Mouse (Mus musculus): Measurements from ENCODE around the gene Apol10a.
"Not testable (repeated sequence)": the region's sequence is repeated elsewhere in the genome, so short reads cannot be mapped to it uniquely, and the experiment has no call there.

Apol10a gene

GRCm38 (mm10) chr15:77476693-77477092 lies at the start of gene Apol10a:
Gene Apol10a (plus strand): TSS chr15:77477047.
- not testable (repeated sequence) for DNase-seq (ENCODE audit: low spot score)

DNA sequence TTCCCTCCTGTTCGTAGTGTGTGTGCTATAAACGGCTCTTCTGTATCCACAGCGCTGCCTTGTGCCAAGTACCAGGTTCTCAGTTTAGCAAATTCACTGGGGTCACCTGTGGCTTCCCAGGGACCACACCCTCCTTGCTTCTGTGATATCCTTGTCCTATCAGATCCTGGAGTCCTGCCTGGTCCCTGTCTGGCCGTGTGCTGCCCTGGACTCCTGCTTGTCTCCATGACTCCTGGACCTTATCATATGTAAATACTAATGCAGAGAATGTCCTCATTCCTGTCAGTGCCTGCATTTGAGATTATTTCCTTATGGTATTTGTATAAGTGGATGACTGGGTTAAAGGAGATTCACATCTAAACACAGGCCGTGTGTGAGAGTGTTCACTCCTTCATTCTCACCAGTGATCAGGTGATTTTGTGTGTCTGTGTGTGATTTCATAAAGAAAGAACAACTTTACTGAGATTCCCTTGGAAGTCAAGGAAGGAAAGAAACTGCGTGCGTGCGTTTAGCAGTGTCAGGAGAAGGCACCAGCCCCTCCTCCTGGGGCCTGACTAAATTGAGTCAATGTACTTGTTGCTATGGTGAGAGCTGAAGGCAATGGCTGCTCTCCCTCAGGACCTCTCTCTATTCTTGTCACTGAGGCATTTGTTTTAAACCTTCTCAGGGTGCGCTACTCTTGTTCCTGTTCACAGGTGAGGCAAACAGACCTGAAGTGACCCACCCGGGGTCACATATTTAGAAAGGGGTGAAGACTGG lies 48.0 kb upstream of the Apol10a start:
- not testable (repeated sequence) for DNase-seq (ENCODE audit: low spot score)

DNA sequence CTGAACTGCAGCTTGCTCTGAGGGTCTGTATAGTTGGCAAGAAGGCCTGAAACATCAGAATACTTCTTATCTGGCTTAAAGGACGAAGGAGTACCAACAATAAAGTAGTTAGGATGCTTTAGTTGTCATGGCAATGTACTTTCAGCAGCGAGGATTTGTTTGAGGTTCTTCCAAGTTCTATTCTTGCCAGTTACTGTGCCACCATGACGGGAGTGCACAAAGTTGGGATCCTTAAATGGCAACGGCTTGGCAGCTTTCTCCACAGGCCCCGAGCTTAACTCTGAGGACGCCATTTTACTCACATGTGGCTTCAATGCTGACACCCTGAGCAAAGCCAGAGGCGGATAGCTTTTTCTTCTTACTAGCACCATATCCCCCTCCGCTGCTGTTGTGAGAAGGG lies 32.1 kb upstream of the Apol10a start:
- DNase-seq (ENCODE audit: low spot score), result peak; percentile 7

GRCm38 (mm10) chr15:77445668-77446067 lies 31.2 kb upstream of the Apol10a start:
- DNase-seq (ENCODE audit: low spot score), result not testable (repeated sequence)

- DNase-seq (ENCODE audit: low spot score), result not testable (repeated sequence)
These were observed 29.5 kb upstream of the Apol10a start, which contains the start of gene Apol7b for GRCm38 (mm10) chr15:77447392-77447791. Gene Apol7b (minus strand): TSS chr15:77447492.

GRCm38 (mm10) chr15:77449927-77450326 lies 26.9 kb upstream of the Apol10a start:
- DNase-seq (ENCODE audit: low spot score), result not testable (repeated sequence)

GRCm38 (mm10) chr15:77474699-77475390 lies 2.0 kb upstream of the Apol10a start:
- not testable (repeated sequence) for DNase-seq (ENCODE audit: low spot score)

DNA sequence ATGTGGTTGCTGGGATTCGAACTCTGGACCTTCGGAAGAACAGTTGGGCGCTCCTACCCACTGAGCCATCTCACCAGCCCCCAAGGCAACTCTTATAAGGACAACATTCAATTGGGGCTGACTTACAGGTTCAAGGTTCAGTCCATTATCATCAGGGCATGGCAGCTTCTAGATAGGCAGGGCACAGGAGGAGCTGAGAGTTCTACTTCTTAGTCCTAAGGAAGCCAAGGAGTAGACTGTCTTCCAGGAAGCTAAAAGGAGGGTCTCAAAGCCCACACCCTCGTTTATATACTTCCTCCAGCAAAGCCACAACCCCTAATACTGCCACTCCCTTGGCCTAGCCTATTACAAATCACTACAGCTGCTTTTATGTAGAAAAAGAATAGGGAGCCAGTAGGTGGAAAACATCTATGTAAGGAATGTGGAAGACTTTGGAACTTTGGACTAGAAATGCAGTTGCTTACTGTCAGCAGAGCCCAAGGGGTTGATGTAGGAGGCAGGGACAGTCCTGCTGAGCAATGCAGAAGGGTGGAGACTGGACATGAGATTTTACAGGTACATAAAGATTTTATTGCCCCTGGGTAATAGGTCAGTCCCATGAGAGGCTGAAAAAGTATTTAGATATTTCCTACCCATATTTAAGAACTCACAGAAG lies 5.4 kb downstream of the Apol10a start:
- no peak for DNase-seq (ENCODE audit: low spot score)

GRCm38 (mm10) chr15:77493181-77493580 lies 16.3 kb downstream of the Apol10a start:
- DNase-seq (ENCODE audit: low spot score), result not testable (repeated sequence)

- not testable (repeated sequence) for DNase-seq (ENCODE audit: low spot score)
These were observed 17.8 kb downstream of the Apol10a start for GRCm38 (mm10) chr15:77494694-77495093.

DNA sequence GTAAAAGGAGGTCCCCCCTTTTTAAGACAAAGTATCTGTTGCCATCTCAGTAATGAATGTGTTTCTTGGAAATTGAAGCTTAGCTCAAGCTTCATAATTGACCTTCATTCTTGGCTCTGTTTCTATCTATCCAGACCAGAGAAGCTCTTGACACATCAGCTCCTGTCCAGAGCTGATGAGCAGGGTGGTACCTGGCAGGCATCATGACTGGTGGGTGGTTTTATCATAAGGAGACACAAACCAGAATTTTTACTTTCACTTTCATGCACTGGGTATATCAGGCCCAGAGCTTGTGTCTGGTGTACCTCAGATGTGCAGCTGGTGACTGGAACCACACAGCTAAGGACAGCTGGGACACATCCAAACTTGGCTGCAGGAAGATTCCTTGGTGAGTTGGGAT lies 31.1 kb downstream of the Apol10a start, which contains the start of gene Apol11a:
Gene Apol11a, plus strand, starts transcription at position 306 of the 400 bp plus-strand sequence.
- not testable (repeated sequence) for DNase-seq (ENCODE audit: low spot score)

GRCm38 (mm10) chr15:77520596-77520995 lies 43.7 kb downstream of the Apol10a start:
- not testable (repeated sequence) for DNase-seq (ENCODE audit: low spot score)

GRCm38 (mm10) chr15:77523186-77523843 lies 46.5 kb downstream of the Apol10a start:
- not testable (repeated sequence) for DNase-seq (ENCODE audit: low spot score)

- DNase-seq (ENCODE audit: low spot score), result no peak
These were observed 56.4 kb downstream of the Apol10a start, which contains the start of gene Apol7c for GRCm38 (mm10) chr15:77533216-77533615. Gene Apol7c (minus strand): TSS chr15:77533316.

DNA sequence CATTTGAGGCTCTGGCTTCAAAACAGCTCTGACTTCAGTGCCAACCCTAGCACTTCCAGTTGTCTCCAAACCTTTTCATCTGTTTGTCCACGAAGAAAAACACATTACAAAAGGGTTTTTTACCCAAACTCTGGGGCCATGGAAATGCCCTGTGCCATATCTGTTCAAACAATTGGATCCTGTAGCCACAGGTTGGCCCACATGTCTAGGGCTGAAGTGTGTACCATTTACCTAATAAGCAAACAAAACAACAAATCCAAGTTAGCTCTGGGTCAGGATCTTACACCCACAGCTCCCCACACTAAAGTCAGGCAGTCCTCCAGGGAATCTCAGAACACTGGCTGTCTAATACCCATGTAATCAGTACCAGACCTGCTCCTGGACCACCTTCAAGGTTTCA lies 62.4 kb downstream of the Apol10a start:
- DNase-seq (ENCODE audit: low spot score), result not testable (repeated sequence)

All from MN1 (cell line).